Mouse (Mus musculus) midbrain, embryonic 14.5 days (tissue): Measurements from ENCODE around the gene Ror2. TPM values are rescaled to one million over a fixed set of nuclear protein-coding genes. Genes with fewer than 3 reads are reported as not detected.

Experiments
- ATAC-seq: fragments of 200-750 bp; cut with Nextera tagmentation; 2 replicates; pipeline ENCODE4 v1.8.0; 2017; ENCODE audit warnings: moderate number of reproducible peaks, moderate library complexity; ENCODE audit not compliant: low FRiP score, low TSS enrichment
- DNase-seq: peaks from one replicate; pipeline ENCODE4 v3.0.0-alpha.2; 2015
- H3K27ac ChIP-seq: fragments of 300-500 bp; sonication (generic); replicated peaks from 2 replicates; pipeline ENCODE4 v1.5.1; 2014; ENCODE audit warnings: mild to moderate bottlenecking, low read depth, low read length, moderate library complexity
- H3K27me3 ChIP-seq: fragments of 300-500 bp; sonication (generic); 2 replicates; pipeline ENCODE4 v1.6.1; 2014; ENCODE audit warnings: low read length, control low read depth, mixed read lengths; ENCODE audit not compliant: control insufficient read depth, insufficient read depth
- H3K36me3 ChIP-seq: fragments of 300-500 bp; sonication (generic); 2 replicates; pipeline ENCODE4 v1.6.1; 2014; ENCODE audit warnings: low read length, control low read depth; ENCODE audit not compliant: control insufficient read depth, insufficient read depth
- H3K4me1 ChIP-seq: fragments of 300-500 bp; sonication (generic); 2 replicates; pipeline ENCODE4 v1.6.1; 2014; ENCODE audit warnings: mild to moderate bottlenecking, antibody characterized with exemption, low read length, control low read depth; ENCODE audit not compliant: control insufficient read depth, insufficient read depth
- H3K4me2 ChIP-seq: fragments of 300-500 bp; sonication (generic); 2 replicates; pipeline ENCODE4 v1.6.1; 2014; ENCODE audit warnings: mild to moderate bottlenecking, low read length, moderate library complexity
- H3K4me3 ChIP-seq: fragments of 300-500 bp; sonication (generic); replicated peaks from 2 replicates; pipeline ENCODE4 v1.5.1; 2014; ENCODE audit warnings: low read depth, low read length
- H3K9ac ChIP-seq: fragments of 300-500 bp; sonication (generic); replicated peaks from 2 replicates; pipeline ENCODE4 v1.6.1; 2014; ENCODE audit warnings: mild to moderate bottlenecking, low read length, moderate library complexity
- H3K9me3 ChIP-seq: fragments of 300-500 bp; sonication (generic); 2 replicates; pipeline ENCODE4 v1.6.1; 2016; ENCODE audit warnings: low read length, control low read depth, mixed read lengths; ENCODE audit not compliant: control insufficient read depth
- WGBS: fragments of 180-500 bp; shearing (Covaris S2); extraction: QIAGEN DNeasy Blood & Tissue Kit; methylation state at CpG from one replicate; pipeline ENCODE4 v1.1.7; 2014; 5-methylcytosine and 5-hydroxymethylcytosine counted together
- polyA plus RNA-seq: library from polyadenylated mRNA; unstranded; fragments of >200 nt; fragmentation: Nextera tagmentation; extraction: Ambion mirVana; gene quantifications from 2 replicates; pipeline ENCODE4 v1.2.1, GENCODE M21; 2014

The Ror2 gene
- polyA plus RNA-seq, 1 experiment from 2014 or later: 3.2 TPM

GRCm38 (mm10) chr13:53130567-53130966 lies 155.4 kb downstream of the Ror2 start:
- Histone ChIP-seq H3K9ac (no peak overlapping the region), H3K36me3 (no peaks in the 10 kb centered on the region), H3K27ac (no peak overlapping the region), H3K27me3 (no peaks in the 10 kb centered on the region), H3K4me3 (no peak overlapping the region), H3K4me1 (no peaks in the 10 kb centered on the region), H3K9me3 (no peaks in the 10 kb centered on the region), H3K4me2 (no peak overlapping the region)
- ATAC-seq (no peak), DNase-seq (no peak)
- WGBS: 90% methylated on average over 13 of the region's 13 CpGs

DNA sequence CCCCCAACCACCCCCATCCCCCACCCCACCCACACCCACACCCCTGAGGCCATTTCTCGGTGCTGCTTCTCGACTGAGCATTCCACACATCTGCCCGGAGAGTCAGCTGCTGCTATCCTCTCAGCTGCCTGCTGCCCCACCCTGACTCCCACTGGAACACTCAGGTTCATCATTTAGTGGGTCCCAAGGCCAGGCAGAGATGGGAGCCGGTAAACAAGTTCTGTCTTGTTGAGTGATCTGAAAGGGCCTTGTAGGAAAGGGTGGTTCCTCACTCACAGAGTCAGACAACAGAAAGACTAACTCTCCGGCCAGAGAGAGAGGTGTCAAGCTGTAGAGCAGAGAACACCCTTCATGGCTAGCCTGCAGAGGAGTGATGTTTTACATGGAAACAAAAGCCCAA lies 155.9 kb downstream of the Ror2 start:
- Histone ChIP-seq H3K4me1 (no peaks in the 10 kb centered on the region), H3K36me3 (no peaks in the 10 kb centered on the region), H3K27me3 (no peaks in the 10 kb centered on the region), H3K4me2 (no peak overlapping the region), H3K27ac (no peak overlapping the region), H3K9ac (no peak overlapping the region), H3K9me3 (no peaks in the 10 kb centered on the region), H3K4me3 (no peak overlapping the region)
- no peak for DNase-seq
- no peak for ATAC-seq
- 83% methylated on average over 5 of the region's 5 CpGs for WGBS

- Histone ChIP-seq H3K4me1 (peaks cover 4% of the 10 kb centered on the region; the same call in 1 of the 2 replicates), H3K36me3 (no peaks in the 10 kb centered on the region), H3K27ac (no peak overlapping the region), H3K9ac (no peak overlapping the region), H3K9me3 (no peaks in the 10 kb centered on the region), H3K4me3 (no peak overlapping the region), H3K27me3 (no peaks in the 10 kb centered on the region), H3K4me2 (no peak overlapping the region)
- no peak for DNase-seq
- 82% methylated on average over 5 of the region's 5 CpGs for WGBS
- ATAC-seq: no peak
Measured at GRCm38 (mm10) chr13:53125627-53126026, 160.3 kb downstream of the Ror2 start.

GRCm38 (mm10) chr13:53122085-53122484 lies 163.8 kb downstream of the Ror2 start:
- H3K36me3 ChIP-seq: no peaks in the 10 kb centered on the region
- no peak overlapping the region for H3K4me2 ChIP-seq
- DNase-seq (no peak), ATAC-seq (no peak)
- 86% methylated on average over 8 of the region's 8 CpGs for WGBS
- no peak overlapping the region for H3K27ac ChIP-seq
- H3K27me3 ChIP-seq: no peaks in the 10 kb centered on the region
- H3K9ac ChIP-seq: no peak overlapping the region
- no peaks in the 10 kb centered on the region for H3K9me3 ChIP-seq
- H3K4me3 ChIP-seq: no peak overlapping the region
- peaks cover 8% of the 10 kb centered on the region; the same call in 1 of the 2 replicates for H3K4me1 ChIP-seq

DNA sequence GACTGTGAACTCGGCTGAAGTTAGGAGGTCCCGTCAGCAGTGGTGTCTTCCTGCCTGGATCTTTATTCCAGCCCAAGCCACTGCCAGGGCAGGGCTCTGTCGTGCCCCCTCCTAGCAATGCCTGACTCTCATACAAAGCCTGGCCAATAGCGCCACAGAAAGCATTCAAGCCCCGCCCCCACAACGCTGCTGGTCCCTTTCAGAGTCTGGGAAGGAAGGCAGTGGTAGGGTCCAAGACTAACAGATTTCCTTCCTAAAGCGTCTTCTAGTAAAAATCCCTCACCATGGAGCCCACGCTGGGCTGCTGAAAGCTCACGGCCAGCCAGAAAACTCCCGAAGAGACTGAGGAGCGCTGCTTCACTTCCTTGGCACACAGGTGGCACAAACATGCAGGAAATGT lies 165.0 kb downstream of the Ror2 start:
- ATAC-seq: no peak
- 25% methylated on average over 11 of the region's 11 CpGs for WGBS
- H3K4me1 ChIP-seq: peaks cover 8% of the 10 kb centered on the region; the same call in 1 of the 2 replicates
- no peaks in the 10 kb centered on the region for H3K36me3 ChIP-seq
- H3K9me3 ChIP-seq: no peaks in the 10 kb centered on the region
- H3K9ac ChIP-seq: 0 out of 2 replicates have a peak overlapping the region, but pooled peaks have one; percentile 1
- no peaks in the 10 kb centered on the region for H3K27me3 ChIP-seq
- DNase-seq: peak; percentile 69
- H3K4me3 ChIP-seq: no peak overlapping the region
- H3K4me2 ChIP-seq: peak overlapping the region; percentile 27; the same call in 1 of the 2 replicates
- no peak overlapping the region for H3K27ac ChIP-seq

GRCm38 (mm10) chr13:53119586-53120426 lies 166.1 kb downstream of the Ror2 start:
- 31% methylated on average over 10 of the region's 10 CpGs for WGBS
- Histone ChIP-seq H3K27me3 (no peaks in the 10 kb centered on the region), H3K27ac (no peak overlapping the region), H3K9ac (no peak overlapping the region), H3K9me3 (no peaks in the 10 kb centered on the region), H3K4me3 (no peak overlapping the region), H3K4me1 (peaks cover 8% of the 10 kb centered on the region; the same call in 1 of the 2 replicates), H3K4me2 (no peak overlapping the region), H3K36me3 (no peaks in the 10 kb centered on the region)
- DNase-seq (peak; percentile 97), ATAC-seq (peak; percentile 37; the same call in 1 of the 2 replicates)

- no peak overlapping the region for H3K4me2 ChIP-seq
- DNase-seq (no peak), ATAC-seq (no peak)
- no peak overlapping the region for H3K27ac ChIP-seq
- H3K36me3 ChIP-seq: no peaks in the 10 kb centered on the region
- peaks cover 8% of the 10 kb centered on the region; the same call in 1 of the 2 replicates for H3K4me1 ChIP-seq
- no peaks in the 10 kb centered on the region for H3K27me3 ChIP-seq
- 86% methylated on average over 13 of the region's 13 CpGs for WGBS
- no peaks in the 10 kb centered on the region for H3K9me3 ChIP-seq
- H3K4me3 ChIP-seq: no peak overlapping the region
- no peak overlapping the region for H3K9ac ChIP-seq
Measured at GRCm38 (mm10) chr13:53118398-53118797, 167.5 kb downstream of the Ror2 start.

DNA sequence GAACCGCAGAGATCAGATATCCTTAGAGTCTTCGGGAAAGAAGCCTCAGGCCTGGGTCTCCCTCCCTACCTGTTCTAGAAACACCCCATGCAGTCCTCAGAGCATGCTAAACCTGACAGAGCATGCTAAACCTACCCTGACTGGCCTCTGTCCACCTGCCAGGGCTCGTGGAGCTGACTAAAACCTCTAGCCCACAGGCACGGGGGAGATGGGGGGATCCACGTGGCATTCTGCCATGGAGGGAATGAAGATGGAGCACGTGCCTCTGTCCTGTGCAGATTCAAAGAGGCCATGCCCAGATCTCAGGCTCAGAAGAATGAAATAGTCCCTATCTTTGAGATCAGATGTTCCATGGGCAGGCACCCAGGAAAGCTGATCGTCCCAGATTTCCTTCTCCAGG lies 168.0 kb downstream of the Ror2 start:
- Histone ChIP-seq H3K4me3 (no peak overlapping the region), H3K27me3 (no peaks in the 10 kb centered on the region), H3K4me1 (peaks cover 8% of the 10 kb centered on the region; the same call in 1 of the 2 replicates), H3K9ac (no peak overlapping the region), H3K36me3 (no peaks in the 10 kb centered on the region), H3K4me2 (no peak overlapping the region), H3K27ac (no peak overlapping the region), H3K9me3 (no peaks in the 10 kb centered on the region)
- ATAC-seq (no peak), DNase-seq (no peak)
- WGBS: 88% methylated on average over 7 of the region's 7 CpGs

DNA sequence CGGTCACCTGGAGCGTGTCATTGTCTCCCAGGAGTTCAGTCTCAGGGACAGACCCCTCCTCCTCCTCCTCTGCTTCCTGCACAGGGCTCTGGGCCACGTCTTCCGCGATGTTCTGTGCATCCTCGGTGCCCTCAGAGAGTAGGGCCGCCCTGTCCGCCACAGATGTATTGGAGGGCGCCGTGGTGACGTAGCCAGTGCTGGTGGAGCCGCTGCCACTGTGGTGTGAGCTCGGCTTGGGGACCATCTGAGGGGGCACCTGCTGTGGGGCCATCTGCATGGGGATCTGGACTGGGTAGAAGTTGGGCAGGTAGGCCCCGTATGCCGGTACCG lies 175.7 kb downstream of the Ror2 start:
- Histone ChIP-seq H3K9me3 (no peaks in the 10 kb centered on the region), H3K9ac (no peak overlapping the region), H3K4me3 (no peak overlapping the region), H3K4me1 (no peaks in the 10 kb centered on the region), H3K4me2 (no peak overlapping the region), H3K27ac (no peak overlapping the region), H3K27me3 (no peaks in the 10 kb centered on the region), H3K36me3 (no peaks in the 10 kb centered on the region)
- ATAC-seq: peak; percentile 24; the same call in 1 of the 2 replicates
- no peak for DNase-seq
- WGBS: 90% methylated on average over 16 of the region's 16 CpGs
